Mouse (Mus musculus) yolk sac, embryonic 10.5 days (tissue): Measurements from ENCODE around the gene Tsga13.

ENCODE experiments used
- DNase-seq: peaks from one replicate; pipeline ENCODE4 v3.0.0-alpha.2; 2017; ENCODE audit warnings: low spot score

Gene Tsga13

GRCm38 (mm10) chr6:30915473-30915872 lies at the start of gene Tsga13:
Tsga13 (minus strand) TSS chr6:30915573.
- no peak for DNase-seq

GRCm38 (mm10) chr6:30958736-30959540 lies 43.6 kb upstream of the Tsga13 start, which contains the start of gene Klf14:
Klf14 (minus strand) TSS chr6:30959078.
- DNase-seq: peak; percentile 76

- DNase-seq: peak; percentile 21
Measured at GRCm38 (mm10) chr6:30957784-30958735, 42.7 kb upstream of the Tsga13 start.

GRCm38 (mm10) chr6:30939264-30939663 lies 23.9 kb upstream of the Tsga13 start:
- no peak for DNase-seq

- DNase-seq: no peak
Measured at GRCm38 (mm10) chr6:30922821-30923220, 7.4 kb upstream of the Tsga13 start.

- DNase-seq: no peak
Measured at GRCm38 (mm10) chr6:30921826-30922225, 6.5 kb upstream of the Tsga13 start.

- no peak for DNase-seq
Measured at GRCm38 (mm10) chr6:30920834-30921675, 5.7 kb upstream of the Tsga13 start.

GRCm38 (mm10) chr6:30907970-30908369 lies 7.4 kb downstream of the Tsga13 start:
- no peak for DNase-seq

- DNase-seq: no peak
Measured at GRCm38 (mm10) chr6:30904911-30905310, 10.5 kb downstream of the Tsga13 start.

GRCm38 (mm10) chr6:30904033-30904432 lies 11.3 kb downstream of the Tsga13 start:
- DNase-seq: no peak

GRCm38 (mm10) chr6:30897520-30897919 lies 17.9 kb downstream of the Tsga13 start:
- no peak for DNase-seq

GRCm38 (mm10) chr6:30896986-30897327 lies 18.4 kb downstream of the Tsga13 start:
- no peak for DNase-seq

- peak; percentile 96 for DNase-seq
Measured at GRCm38 (mm10) chr6:30896195-30896985, 19.0 kb downstream of the Tsga13 start, which contains the start of gene Copg2. Copg2 (minus strand) TSS chr6:30896794.

GRCm38 (mm10) chr6:30895819-30896194 lies 19.6 kb downstream of the Tsga13 start:
- DNase-seq: no peak

- DNase-seq: no peak
Measured at GRCm38 (mm10) chr6:30893081-30893480, 22.3 kb downstream of the Tsga13 start.

GRCm38 (mm10) chr6:30891761-30892160 lies 23.6 kb downstream of the Tsga13 start:
- DNase-seq: no peak

GRCm38 (mm10) chr6:30884856-30885255 lies 30.5 kb downstream of the Tsga13 start:
- no peak for DNase-seq

GRCm38 (mm10) chr6:30883491-30883890 lies 31.9 kb downstream of the Tsga13 start:
- DNase-seq: no peak

- no peak for DNase-seq
Measured at GRCm38 (mm10) chr6:30876661-30877060, 38.7 kb downstream of the Tsga13 start.

- DNase-seq: no peak
Measured at GRCm38 (mm10) chr6:30866501-30866900, 48.9 kb downstream of the Tsga13 start.
